Mouse (Mus musculus) T-helper 2 cell (primary cell): ENCODE results near the gene Ctf1.

Experiments
- in situ Hi-C: fragments of 300-600 bp; cut with MboI, MseI; formaldehyde crosslinking; loops from one replicate; pipeline ENCODE4 v1.15.1; 2025; ENCODE audit warnings: high pct_unique_total_duplicates

Ctf1 gene

DNA sequence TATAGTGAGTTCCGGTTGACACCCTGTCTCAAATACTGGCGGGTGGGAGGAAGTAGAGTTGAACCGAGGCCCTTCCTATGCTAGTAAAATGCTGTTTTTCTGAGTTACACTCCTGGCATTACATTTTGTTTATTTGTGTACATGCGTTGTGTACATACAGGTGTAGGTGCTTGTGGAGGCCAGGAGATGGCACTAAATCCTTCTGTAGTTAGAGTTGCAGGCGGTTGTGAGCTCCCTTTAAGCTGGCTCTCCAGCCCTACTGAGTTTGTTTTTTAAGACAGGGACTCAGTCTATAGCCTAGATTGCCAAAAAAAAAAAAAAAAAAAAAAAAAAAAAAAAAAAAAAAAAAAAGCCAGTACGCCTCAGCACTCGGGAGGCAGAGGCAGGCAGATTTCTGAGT lies 15.4 kb downstream of the Ctf1 start:
- in situ Hi-C loops = loop anchor here (25.0 kb wide), 1 partner anchor 1766 kb away; no protein-coding TSS in a partner anchor

DNA sequence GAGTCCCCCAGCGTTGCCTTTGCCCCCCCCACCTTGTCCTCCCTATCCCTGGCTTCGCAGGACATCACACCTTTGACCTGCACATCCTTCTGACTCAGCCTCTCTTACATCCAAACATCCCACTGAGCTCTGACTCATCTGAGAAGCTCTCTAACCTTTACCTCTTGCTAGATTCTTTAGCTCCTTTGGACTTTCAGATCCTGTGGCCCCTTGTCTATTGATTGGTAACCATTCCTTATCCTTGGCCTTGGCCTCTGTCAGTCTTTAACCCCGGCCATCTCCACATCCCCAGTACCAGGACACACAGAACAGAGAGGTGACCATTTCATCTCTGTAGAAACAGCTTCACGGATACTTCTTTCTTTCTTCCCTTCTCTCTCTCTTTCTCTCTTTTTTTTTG lies 17.6 kb downstream of the Ctf1 start:
- in situ Hi-C loops = loop anchor here (25.0 kb wide), 1 partner anchor 1768 kb away; no protein-coding TSS in a partner anchor

DNA sequence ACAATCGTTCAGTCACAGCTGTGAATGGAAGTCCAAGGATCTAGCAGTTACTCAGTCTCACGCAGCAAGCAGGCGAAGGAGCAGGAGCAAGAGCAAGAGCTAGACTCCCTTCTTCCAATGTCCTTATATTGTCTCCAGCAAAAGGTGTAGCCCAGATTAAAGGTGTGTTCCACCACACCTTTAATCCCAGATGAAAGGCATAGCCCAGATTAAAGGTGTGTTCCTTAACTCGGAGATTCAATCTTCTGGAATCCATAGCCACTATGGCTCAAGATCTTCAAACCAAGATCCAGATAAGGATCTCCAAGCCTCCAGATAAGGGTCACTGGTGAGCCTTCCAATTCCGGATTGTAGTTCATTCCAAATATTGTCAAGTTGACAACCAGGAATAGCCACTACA lies 19.5 kb downstream of the Ctf1 start, which contains the start of gene Ctf2:
Gene Ctf2, minus strand, starts transcription at position 101 of the 400 bp plus-strand sequence.
- in situ Hi-C loops = loop anchor here (25.0 kb wide), 1 partner anchor 1770 kb away; no protein-coding TSS in a partner anchor

- in situ Hi-C loops = loop anchor here (25.0 kb wide), 1 partner anchor 1782 kb away; no protein-coding TSS in a partner anchor
Measured at GRCm38 (mm10) chr7:127744366-127745045, 32.0 kb downstream of the Ctf1 start, which contains the start of gene Fbxl19. Gene Fbxl19 (plus strand): TSS chr7:127744543.

GRCm38 (mm10) chr7:127745251-127745651 lies 32.7 kb downstream of the Ctf1 start:
- in situ Hi-C loops = loop anchor here (25.0 kb wide), 1 partner anchor 1783 kb away; no protein-coding TSS in a partner anchor

- in situ Hi-C loops = loop anchor here (25.0 kb wide), 1 partner anchor 1784 kb away; no protein-coding TSS in a partner anchor
Measured at GRCm38 (mm10) chr7:127745652-127746493, 33.3 kb downstream of the Ctf1 start.

- in situ Hi-C loops = loop anchor here (25.0 kb wide), 1 partner anchor 1784 kb away; no protein-coding TSS in a partner anchor
Measured at GRCm38 (mm10) chr7:127746494-127747491, 34.3 kb downstream of the Ctf1 start.

DNA sequence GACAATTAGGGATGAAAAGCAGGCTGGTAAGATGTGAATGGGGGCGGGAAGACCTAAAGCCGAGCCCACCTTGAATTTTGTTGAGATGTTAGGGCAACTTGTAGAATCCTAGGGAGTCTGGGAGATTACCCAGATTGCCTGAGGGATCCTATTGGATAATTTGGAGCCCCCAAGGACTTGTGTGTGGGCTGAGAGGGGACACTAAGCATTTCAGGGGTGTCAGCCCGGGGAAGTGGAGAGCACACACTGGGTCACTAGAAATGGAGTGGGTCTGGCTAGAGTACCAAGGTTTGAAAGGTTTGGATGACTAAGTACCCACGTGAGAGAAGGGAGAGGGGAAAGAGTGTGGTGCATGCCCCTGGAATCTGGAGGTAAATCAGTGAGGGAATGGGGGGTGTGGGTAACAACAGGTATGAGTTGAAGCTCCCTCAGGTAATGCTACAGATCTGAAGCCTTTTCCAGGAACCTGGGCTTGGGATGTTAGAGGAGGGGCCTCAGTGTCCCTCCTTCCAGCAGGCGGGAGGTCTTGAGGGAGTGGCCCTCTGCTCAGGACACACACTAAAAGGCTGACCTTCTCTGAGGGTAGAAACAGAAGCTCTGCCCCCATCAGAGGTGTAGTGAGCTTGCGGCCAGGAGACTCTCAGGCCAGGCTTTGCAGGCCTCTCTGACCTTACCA lies 35.2 kb downstream of the Ctf1 start:
- in situ Hi-C loops = loop anchor here (25.0 kb wide), 1 partner anchor 1785 kb away; no protein-coding TSS in a partner anchor

DNA sequence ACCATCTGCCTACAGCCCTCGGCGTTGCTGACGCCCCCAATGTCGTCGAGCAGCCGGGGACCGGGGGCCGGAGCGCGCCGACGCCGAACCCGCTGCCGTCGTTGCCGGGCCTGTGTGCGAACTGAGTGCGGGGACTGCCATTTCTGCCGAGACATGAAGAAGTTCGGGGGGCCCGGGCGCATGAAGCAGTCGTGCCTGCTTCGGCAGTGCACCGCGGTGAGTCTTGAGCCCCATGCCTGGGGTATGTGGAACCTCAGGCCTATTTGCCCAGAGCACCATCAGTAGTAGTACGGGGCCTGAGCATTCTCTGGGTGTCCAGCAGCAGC lies 35.7 kb downstream of the Ctf1 start:
- in situ Hi-C loops = loop anchor here (25.0 kb wide), 1 partner anchor 1786 kb away; no protein-coding TSS in a partner anchor

DNA sequence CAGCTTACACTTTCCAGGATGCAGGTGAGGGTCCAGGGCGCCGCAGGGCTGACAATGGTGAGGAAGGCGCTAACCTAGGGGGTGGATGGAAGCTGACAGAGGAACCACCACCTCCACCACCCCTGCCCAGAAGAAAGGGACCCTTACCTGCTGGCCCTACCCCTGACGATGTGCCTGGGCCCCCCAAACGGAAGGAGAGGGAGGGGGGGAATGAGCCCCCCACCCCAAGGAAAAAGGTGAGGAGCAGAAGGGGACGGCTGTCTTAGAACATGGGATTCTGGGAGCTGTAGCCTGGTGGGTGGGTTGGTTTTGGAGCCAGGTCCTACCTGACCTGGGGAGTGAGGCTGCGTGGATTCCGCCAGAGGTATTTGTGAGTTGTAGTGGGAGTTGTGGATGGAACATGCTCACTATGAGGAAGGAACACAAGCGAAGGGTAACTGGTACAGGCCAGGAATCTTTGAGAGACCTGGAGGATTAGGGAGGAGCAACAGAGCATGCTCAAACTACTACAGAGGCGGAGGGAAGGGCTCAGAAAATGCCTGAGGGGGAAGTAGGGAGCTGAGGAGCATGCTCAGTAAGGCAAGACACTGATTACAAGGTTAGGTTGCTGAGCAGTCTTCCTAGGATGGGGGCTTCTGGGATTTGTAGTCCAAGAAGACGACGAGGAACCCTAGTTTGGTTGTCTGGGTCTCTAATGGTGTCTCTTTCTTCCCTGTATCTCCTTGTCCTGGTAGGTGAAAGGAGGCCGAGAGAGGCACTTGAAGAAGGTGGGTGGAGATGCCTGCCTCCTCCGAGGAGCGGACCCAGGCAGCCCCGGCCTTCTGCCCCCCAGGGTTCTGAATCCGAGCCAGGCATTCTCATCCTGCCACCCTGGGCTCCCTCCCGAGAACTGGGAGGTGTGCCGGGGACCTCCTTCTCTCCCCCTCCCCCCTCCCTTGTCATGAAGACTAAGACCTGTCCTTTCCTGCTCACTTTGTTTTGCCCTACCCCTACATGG lies 37.9 kb downstream of the Ctf1 start:
- in situ Hi-C loops = loop anchor here (10.0 kb wide), 1 partner anchor 86 kb away; no protein-coding TSS in a partner anchor

- in situ Hi-C loops = loop anchor here (10.0 kb wide), 1 partner anchor 87 kb away; no protein-coding TSS in a partner anchor
Measured at GRCm38 (mm10) chr7:127751619-127752018, 39.1 kb downstream of the Ctf1 start.

DNA sequence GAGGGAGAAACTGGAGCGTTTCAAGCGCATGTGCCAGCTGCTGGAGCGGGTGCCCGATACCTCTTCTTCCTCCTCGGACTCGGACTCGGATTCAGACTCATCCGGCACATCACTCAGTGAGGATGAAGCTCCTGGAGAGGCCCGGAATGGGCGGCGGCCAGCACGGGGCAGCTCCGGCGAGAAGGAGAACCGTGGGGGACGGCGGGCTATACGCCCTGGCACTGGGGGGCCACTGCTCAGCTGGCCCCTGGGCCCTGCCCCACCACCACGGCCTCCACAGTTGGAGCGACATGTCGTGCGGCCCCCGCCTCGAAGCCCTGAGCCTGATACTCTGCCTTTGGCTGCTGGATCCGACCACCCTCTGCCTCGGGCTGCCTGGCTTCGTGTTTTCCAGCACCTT lies 39.5 kb downstream of the Ctf1 start:
- in situ Hi-C loops = loop anchor here (10.0 kb wide), 1 partner anchor 87 kb away; no protein-coding TSS in a partner anchor

GRCm38 (mm10) chr7:127753158-127753557 lies 40.6 kb downstream of the Ctf1 start:
- in situ Hi-C loops = loop anchor here (10.0 kb wide), 1 partner anchor 88 kb away; no protein-coding TSS in a partner anchor

- in situ Hi-C loops = loop anchor here (10.0 kb wide), 1 partner anchor 89 kb away; no protein-coding TSS in a partner anchor
Measured at GRCm38 (mm10) chr7:127753741-127754140, 41.2 kb downstream of the Ctf1 start.

- in situ Hi-C loops = loop anchor here (10.0 kb wide), 1 partner anchor 95 kb away; no protein-coding TSS in a partner anchor
Measured at GRCm38 (mm10) chr7:127759716-127760115, 47.2 kb downstream of the Ctf1 start.

GRCm38 (mm10) chr7:127760478-127760877 lies 47.9 kb downstream of the Ctf1 start:
- in situ Hi-C loops = no loop called here

- in situ Hi-C loops = no loop called here
Measured at GRCm38 (mm10) chr7:127761026-127761425, 48.5 kb downstream of the Ctf1 start.

DNA sequence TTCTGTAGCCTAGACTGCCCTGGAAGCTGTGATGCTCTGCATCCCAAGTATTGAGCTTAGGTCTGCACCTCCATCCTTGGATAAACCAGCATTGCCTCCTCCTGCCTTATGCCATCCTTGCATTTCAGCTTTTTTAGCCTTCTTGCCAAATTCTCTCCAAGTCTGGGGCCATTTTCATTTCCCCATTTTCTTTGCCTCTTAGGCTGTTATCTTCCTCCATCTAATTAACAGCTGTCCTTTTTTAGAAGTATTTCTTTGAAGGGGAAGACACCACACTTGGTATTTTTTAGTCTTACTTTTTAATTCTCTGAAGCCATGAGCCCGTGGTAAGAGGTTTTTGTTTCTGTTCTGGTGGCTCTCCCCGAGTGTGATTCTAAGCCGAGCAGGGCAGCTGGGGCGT lies 51.1 kb downstream of the Ctf1 start:
- in situ Hi-C loops = no loop called here

- in situ Hi-C loops = no loop called here
Measured at GRCm38 (mm10) chr7:127765756-127766155, 53.2 kb downstream of the Ctf1 start.
